Mouse (Mus musculus) bone marrow, adult 2 months (tissue): ENCODE data around the gene Arfgef3.

ENCODE experiments used
- CTCF ChIP-seq: fragments of 200-500 bp; IDR thresholded peaks from 2 replicates; pipeline ENCODE4 v1.5.1; 2011; ENCODE audit warnings: low read length, control low read depth; ENCODE audit not compliant: control insufficient read depth, insufficient read depth
- POLR2A ChIP-seq: fragments of 200-500 bp; IDR thresholded peaks from 2 replicates; pipeline ENCODE4 v1.6.1; 2011; ENCODE audit warnings: low read depth, mild to moderate bottlenecking, control low read depth, low read length, borderline replicate concordance; ENCODE audit not compliant: control insufficient read depth

- TF ChIP-seq CTCF (no peak), POLR2A (no peak)
Observed at GRCm38 (mm10) chr10:18704393-18705120, 39.2 kb downstream of the Arfgef3 start.
